Mouse (Mus musculus) macrophage (primary cell): ENCODE results near the gene 4930404N11Rik. TPM values are rescaled to one million over a fixed set of nuclear protein-coding genes. Genes with fewer than 3 reads are reported as not detected.

Experiments
- H3K27ac ChIP-seq: fragments of 350-480 bp; formaldehyde crosslinking; 2 replicates; pipeline ENCODE4 v1.9.0; 2021
- H3K36me3 ChIP-seq: fragments of 350-480 bp; formaldehyde crosslinking; 2 replicates; pipeline ENCODE4 v1.9.0; 2021; ENCODE audit errors: inconsistent target
- H3K4me3 ChIP-seq: fragments of 350-480 bp; formaldehyde crosslinking; 2 replicates; pipeline ENCODE4 v1.9.0; 2021; ENCODE audit errors: inconsistent target
- H3K79me2 ChIP-seq: fragments of 350-480 bp; formaldehyde crosslinking; 2 replicates; pipeline ENCODE4 v1.9.0; 2021; ENCODE audit errors: inconsistent target
- WGBS: methylation state at CpG from one replicate; pipeline ENCODE4 v1.1.7; 2026; ENCODE audit warnings: inconsistent platforms; ENCODE audit not compliant: missing documents; 5-methylcytosine and 5-hydroxymethylcytosine counted together
- polyA plus RNA-seq: library from polyadenylated mRNA; stranded (reverse); fragments of 250-400 nt; gene quantifications from 3 replicates; pipeline ENCODE4 v1.2.4, GENCODE M21; 2018; ENCODE audit warnings: inconsistent platforms

The 4930404N11Rik gene
- polyA plus RNA-seq, 1 experiment from 2014 or later: 9.8 TPM

DNA sequence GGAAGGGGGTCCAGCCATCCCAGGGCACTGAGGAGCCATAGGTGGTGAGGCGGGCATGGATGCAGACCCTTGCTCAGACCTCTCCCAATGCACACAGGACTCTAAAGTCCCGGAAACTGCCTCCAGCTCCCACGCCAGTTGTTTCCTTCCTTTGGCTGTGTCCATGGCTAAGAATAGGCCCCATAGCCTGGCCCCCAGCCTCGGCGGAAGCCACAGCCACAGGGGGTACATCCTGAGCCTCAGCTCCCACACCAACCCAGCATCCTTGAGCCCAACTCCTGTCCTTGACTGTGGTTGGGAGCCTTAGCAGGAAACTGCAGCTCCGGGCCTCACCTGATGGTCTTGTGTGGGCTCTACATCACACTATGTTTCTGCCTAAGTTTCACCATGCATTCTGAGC is 38.8 kb downstream of the 4930404N11Rik start:
- WGBS: 39% methylated on average over 3 of the region's 6 CpGs
- peaks cover 41% of the 10 kb centered on the region for H3K36me3 ChIP-seq
- H3K79me2 ChIP-seq: peaks cover 21% of the 10 kb centered on the region
- no peak overlapping the region for H3K27ac ChIP-seq
- no peak overlapping the region for H3K4me3 ChIP-seq

DNA sequence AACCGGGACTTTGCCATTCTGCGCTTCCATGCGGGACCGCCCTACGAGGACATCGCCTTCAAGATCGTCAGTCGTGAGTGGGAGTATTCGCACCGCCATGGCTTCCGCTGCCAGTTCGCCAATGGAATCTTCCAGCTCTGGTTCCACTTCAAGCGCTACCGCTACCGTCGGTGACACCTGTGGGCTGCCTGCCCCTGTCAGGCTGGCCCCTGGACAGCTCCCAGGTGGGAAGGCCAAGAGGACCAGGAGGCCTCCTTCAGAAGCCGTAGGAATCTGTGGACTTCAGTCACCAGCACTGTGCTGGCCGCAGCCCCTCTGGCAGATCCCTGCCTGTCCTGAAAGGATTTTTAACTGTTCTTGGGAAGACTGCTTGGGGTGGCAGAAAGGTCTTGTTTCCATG is 39.8 kb downstream of the 4930404N11Rik start:
- peaks cover 41% of the 10 kb centered on the region for H3K36me3 ChIP-seq
- H3K27ac ChIP-seq: no peak overlapping the region
- H3K4me3 ChIP-seq: no peak overlapping the region
- peaks cover 27% of the 10 kb centered on the region for H3K79me2 ChIP-seq
- 91% methylated on average over 17 of the region's 18 CpGs for WGBS

DNA sequence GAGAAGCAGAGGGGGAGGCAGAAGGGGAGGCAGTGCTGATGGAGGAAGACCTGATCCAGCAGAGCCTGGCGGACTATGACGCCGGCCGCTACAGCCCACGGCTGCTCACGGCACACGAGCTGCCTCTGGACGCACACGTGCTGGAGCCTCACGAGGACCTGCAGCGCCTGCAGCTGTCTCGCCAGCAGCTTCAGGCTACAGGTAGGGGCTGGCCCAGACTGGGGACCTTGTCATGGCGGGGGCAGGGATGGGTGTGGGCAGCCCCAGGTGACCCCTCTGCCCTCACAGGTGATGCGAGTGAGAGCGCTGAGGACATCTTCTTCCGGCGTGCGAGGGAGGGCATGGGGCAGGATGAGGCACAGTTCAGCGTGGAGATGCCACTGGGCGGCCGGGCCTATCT is 40.4 kb downstream of the 4930404N11Rik start:
- WGBS: 96% methylated on average over 14 of the region's 21 CpGs
- Histone ChIP-seq H3K4me3 (no peak overlapping the region), H3K36me3 (peaks cover 41% of the 10 kb centered on the region), H3K79me2 (peaks cover 27% of the 10 kb centered on the region), H3K27ac (no peak overlapping the region)

DNA sequence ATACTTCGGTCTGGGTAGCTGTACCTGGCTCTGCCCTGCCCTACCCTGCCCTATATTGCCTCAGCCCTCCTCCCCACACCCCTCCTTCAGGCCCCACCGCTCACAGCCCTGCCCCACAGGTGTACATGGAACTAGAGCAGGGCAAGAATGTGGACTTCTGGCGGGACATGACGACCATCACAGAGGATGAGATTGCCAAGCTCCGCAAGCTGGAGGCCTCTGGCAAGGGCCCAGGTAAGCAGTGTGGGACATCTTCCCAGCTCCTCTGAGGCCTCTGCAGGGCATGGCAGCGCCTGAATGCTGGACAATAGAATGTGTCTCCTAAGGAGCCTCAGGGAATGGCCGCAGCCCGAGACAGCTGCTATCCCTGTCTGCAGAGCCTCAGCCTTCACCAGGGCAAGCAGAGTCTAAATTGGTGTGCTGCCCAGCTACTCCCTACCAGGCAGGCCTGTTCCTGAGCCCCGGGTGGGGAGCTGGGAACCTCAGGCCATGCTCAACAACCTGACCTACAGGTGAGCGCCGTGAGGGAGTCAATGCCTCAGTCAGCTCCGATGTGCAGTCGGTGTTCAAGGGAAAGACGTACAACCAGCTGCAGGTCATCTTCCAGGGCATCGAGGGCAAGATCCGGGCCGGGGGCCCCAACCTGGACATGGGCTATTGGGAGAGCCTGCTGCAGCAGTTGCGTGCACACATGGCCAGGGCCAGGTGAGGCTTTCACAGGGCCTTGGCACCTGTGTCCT is 41.7 kb downstream of the 4930404N11Rik start:
- 92% methylated on average over 18 of the region's 18 CpGs for WGBS
- H3K27ac ChIP-seq: no peak overlapping the region
- H3K79me2 ChIP-seq: peaks cover 27% of the 10 kb centered on the region
- H3K4me3 ChIP-seq: no peak overlapping the region
- H3K36me3 ChIP-seq: peaks cover 41% of the 10 kb centered on the region

DNA sequence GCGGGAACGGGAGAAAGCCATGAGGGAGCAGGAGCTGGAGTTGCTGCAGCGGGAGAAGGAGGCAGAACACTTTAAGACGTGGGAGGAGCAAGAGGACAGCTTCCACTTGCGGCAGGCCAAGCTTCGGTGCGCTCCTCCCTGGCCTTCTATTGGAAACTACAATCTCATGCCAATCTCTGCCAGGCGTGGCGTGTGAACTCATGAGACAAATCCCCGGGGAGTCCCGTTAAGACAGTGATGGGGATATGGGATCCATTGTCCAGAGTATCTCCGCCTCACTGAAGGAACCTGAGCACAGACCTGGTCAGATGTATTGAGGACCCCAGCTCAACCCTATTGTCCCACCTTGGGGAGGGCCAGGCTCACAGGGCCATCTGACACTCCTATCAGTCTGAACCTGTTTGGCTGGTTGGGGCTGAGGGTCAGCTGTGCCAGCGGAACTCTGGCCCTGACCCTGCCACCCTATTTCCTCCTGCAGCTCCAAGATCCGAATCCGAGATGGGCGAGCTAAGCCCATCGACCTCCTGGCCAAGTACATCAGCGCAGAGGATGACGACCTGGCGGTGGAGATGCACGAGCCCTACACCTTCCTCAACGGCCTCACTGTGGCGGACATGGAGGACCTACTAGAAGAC is 42.4 kb downstream of the 4930404N11Rik start:
- Histone ChIP-seq H3K4me3 (no peak overlapping the region), H3K36me3 (peaks cover 41% of the 10 kb centered on the region), H3K79me2 (peaks cover 27% of the 10 kb centered on the region), H3K27ac (no peak overlapping the region)
- 95% methylated on average over 21 of the region's 23 CpGs for WGBS

DNA sequence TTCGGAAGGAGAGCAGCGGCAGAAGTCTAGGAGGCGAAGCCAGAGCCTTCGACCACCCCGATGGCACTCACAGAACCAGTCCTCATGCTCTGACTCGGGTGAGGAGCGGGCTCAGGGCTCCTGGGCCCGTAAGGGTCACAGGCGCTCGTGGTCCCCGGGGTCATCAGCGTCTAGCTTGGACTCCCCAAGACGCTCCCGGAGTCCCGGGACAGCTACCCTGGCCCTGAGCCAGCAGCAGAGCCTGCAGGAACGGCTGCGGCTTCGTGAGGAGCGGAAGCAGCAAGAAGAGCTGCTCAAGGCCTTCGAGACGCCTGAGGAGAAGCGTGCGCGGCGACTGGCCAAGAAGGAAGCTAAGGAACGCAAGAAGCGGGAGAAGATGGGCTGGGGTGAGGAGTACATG is 43.2 kb downstream of the 4930404N11Rik start:
- Histone ChIP-seq H3K4me3 (no peak overlapping the region), H3K36me3 (peaks cover 45% of the 10 kb centered on the region), H3K79me2 (peaks cover 27% of the 10 kb centered on the region), H3K27ac (no peak overlapping the region)
- 91% methylated on average over 26 of the region's 27 CpGs for WGBS

DNA sequence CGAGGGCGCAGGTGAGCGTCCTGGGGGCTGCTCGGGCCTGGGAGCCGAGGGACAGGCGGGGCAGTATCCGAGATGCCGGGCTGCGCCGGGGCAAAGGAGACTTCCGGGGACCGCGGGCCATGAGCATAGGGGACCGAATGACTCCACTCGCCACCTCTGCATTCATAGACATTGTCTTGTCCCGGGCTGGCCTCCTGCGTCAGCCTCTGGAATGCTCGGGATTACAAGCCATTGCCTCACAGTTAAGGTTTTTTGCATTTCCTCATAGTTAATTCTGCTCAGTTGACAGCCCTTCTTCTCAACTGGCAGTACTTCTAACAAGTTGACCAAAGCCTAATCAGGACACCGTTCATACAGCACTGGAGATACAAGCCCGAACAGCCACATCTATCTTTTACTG is 44.2 kb downstream of the 4930404N11Rik start:
- H3K36me3 ChIP-seq: peaks cover 44% of the 10 kb centered on the region
- peak overlapping the region; percentile 75 for H3K4me3 ChIP-seq
- H3K79me2 ChIP-seq: peaks cover 27% of the 10 kb centered on the region
- H3K27ac ChIP-seq: peak overlapping the region; percentile 25
- 2% methylated on average over 20 of the region's 20 CpGs for WGBS

DNA sequence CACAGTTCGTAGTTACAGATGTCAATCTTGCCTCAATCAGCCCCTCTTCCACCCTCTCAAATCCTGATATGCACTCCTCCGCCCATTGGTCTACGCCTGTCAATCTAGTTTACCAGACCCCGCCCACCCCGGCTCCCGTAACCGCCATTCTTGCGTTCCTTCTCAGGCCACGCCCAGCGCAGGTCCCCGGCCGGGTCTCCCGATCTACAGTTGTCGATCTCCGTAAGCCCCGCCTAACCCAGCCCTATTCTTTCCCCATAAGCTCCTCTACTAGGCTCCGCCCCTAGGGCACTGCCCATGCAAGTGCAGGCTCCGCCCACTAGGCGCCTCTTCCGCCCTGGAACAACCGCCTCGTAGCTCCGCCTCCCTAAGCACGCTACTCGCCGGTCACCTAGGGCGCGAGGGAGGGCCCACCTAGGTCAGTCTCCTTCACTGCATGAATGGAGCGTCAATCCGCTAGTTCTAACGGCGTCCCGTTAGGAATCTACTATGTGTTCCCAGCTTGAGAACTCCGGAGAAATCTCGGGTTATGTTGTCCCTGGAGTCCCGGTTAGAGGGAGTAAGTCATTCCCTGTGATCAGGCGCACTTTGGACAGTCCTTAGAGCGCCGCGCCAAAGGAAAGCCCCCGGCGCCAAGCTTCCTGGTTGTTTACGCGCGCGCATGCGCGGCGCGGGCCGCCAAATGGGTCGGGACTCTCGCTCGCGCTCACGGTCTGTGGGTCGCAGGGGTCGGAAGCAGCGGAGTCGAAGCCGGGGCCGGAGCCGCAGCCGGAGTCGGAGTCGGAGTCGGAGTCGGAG is 44.9 kb downstream of the 4930404N11Rik start, which contains the start of gene Cactin:
Gene Cactin (plus strand): TSS at position 554 of the 798 bp plus-strand sequence.
- Histone ChIP-seq H3K36me3 (peaks cover 44% of the 10 kb centered on the region), H3K4me3 (peak within 1 kb of the TSS; percentile 75), H3K79me2 (peaks cover 27% of the 10 kb centered on the region), H3K27ac (peak within 1 kb of the TSS; percentile 93)
- WGBS: under 1% methylated on average over 57 of the region's 68 CpGs

DNA sequence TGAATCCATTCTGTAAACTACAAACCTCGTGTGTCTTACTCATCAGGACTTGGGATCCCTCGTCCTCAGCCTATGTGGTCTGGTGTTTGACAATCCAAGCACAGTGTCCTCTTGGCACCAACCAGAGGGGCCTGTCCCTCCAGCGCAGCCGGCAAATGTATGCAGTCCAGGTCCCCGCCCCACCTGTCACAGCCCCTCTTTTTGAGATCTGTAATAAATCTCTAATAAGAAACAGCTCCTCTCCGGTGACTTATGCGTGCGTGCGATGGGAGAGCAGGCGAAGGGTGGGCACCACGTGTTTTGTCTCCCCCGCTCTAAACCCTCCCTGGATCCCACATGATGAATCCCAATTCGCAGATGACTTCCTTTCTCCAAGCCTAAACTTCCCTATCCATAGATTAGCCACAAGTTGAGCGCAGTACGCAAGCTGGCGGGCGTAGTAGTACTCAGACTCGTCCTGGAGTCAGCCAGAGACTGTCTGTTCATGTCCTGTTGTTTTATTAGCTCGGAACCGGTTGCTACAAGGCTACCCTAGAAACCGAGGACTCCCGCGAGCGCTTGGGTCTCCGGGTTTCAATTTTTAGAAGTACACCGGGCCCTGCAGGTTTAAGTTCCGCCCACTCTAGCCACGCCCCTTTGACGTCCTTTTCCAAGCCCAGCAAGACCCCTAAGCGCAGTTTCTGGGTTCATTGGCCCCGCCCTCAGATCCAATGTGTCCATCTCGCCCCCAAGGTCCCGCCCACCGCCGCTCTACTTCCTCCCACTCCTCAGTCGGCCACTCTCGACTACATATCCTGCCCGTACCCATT is 45.7 kb downstream of the 4930404N11Rik start:
- Histone ChIP-seq H3K4me3 (peak overlapping the region; percentile 40), H3K36me3 (peaks cover 47% of the 10 kb centered on the region), H3K27ac (peak overlapping the region; percentile 93), H3K79me2 (peaks cover 27% of the 10 kb centered on the region)
- 2% methylated on average over 32 of the region's 38 CpGs for WGBS

DNA sequence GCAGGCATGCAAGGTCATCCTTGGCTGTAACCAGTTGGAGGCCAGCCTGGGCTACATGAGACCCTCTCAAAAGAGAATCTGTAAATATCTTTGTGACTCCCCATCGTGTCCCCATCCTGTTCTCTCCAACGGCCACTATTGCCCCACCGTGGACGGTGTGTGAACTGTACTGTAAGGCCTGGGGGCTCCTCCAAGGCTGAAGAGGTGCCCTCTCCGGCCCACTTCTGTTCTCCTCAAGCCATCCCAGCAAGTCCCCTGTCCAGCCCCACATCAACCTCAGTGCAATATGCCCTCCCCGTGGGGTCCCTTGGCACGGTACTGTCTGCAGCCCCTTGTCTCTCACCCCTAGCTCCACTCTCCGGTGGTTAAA is 46.3 kb downstream of the 4930404N11Rik start:
- H3K36me3 ChIP-seq: peaks cover 47% of the 10 kb centered on the region
- WGBS: 34% methylated on average over 8 of the region's 8 CpGs
- peak overlapping the region; percentile 93 for H3K27ac ChIP-seq
- peaks cover 27% of the 10 kb centered on the region for H3K79me2 ChIP-seq
- H3K4me3 ChIP-seq: peak overlapping the region; percentile 40

DNA sequence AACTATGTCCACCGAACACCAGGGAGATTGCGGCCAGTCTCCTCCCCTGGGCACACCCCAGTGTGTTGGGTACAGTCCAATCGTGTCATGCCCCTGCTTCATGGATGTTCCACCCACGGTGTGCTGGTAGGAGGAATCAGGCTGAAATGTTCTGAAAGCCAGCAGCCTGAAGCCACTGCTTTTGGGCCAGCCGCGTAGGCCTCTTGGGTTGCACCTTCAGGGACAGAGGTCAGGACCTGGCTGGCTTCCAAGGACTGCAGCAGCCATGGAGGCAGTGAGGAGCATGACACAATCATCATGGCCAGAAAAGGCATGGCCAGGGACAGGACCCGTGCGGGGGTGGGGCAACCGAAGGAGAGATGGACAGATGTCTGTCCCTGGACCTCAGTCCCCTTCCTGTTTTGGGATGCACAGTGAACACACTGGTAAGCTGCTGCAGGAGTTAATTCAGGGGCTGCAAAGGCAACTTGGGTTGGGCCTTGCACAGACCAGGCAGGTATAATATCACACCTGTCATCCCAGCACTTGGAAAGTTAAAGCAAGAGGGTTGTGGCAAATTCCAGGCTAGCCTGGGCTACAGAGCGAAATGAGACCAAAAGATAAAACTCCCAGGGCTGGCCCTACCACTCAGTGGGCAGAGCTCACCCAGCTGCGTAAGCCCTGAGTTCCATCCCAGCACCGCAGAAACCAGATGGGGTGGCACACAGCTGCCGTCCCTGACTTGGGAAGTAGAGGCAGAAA is 46.9 kb downstream of the 4930404N11Rik start:
- Histone ChIP-seq H3K4me3 (no peak overlapping the region), H3K27ac (peak overlapping the region; percentile 93), H3K79me2 (peaks cover 25% of the 10 kb centered on the region), H3K36me3 (peaks cover 46% of the 10 kb centered on the region)
- WGBS: 86% methylated on average over 13 of the region's 13 CpGs

DNA sequence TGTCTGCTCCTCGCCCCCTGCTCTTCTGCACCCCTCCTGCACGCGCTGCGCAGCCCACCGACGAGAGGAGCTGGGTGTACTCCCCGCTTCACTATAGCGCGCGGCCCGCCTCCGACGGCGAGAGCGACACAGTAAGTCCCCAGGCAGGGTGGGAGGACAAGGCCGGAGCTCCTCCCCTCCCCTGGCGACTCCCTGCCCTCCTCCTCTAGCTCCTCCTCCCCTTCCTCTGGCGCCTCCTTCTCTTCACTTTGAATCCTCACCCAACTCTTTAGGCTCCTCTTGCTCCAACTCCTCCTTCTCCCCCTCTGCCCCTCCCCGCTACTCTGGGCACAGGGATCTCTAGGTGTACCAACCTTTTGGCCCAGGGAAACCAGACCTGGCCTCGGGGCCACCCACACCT is 48.3 kb downstream of the 4930404N11Rik start:
- Histone ChIP-seq H3K4me3 (no peak overlapping the region), H3K27ac (no peak overlapping the region), H3K36me3 (peaks cover 47% of the 10 kb centered on the region; the same call in 1 of the 2 replicates), H3K79me2 (peaks cover 10% of the 10 kb centered on the region)
- WGBS: 67% methylated on average over 20 of the region's 20 CpGs

DNA sequence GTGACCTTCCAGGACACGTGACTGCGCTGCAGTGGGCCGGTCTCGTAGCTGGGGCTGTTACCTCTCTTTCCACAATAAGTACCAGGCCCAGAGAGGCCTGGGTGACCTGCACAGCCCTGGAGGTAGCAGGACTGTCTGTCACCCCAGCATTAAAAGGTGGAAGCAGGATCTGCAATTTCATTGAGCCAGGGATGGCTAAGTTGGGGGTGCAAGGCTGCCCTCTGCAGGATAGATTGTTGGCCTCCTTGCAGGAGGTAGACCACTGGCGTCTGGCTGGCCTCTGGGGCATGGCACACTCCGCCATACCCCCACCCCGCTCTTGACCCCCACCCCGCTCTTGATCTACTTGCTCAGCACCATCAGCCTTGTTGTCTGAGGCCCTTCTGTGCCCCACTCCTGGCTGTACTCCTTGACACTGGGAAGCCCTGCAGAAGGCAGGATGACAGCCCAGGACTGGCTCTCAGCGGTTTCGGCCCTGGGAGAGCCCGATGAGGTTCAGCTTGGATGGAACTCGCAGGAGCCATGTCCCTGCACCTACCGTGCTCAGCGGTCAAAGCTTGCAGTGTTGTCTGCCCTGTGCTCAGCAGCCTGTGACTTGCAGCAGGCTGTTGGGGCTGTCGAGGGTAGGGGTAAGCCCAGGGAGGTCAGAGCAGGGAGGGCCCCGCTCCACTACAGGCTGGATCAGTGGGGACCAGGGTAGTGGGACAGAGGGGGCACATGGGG is 49.1 kb downstream of the 4930404N11Rik start:
- Histone ChIP-seq H3K27ac (no peak overlapping the region), H3K79me2 (peaks cover 2% of the 10 kb centered on the region), H3K36me3 (peaks cover 55% of the 10 kb centered on the region), H3K4me3 (no peak overlapping the region)
- 84% methylated on average over 14 of the region's 16 CpGs for WGBS
